Mouse (Mus musculus): ENCODE results near the gene Xylt1. TPM values are rescaled to one million over a fixed set of nuclear protein-coding genes. Genes with fewer than 3 reads are reported as not detected.

Xylt1 gene
- polyA plus RNA-seq, 1 experiment from 2014 or later, result 0.75 TPM

DNA sequence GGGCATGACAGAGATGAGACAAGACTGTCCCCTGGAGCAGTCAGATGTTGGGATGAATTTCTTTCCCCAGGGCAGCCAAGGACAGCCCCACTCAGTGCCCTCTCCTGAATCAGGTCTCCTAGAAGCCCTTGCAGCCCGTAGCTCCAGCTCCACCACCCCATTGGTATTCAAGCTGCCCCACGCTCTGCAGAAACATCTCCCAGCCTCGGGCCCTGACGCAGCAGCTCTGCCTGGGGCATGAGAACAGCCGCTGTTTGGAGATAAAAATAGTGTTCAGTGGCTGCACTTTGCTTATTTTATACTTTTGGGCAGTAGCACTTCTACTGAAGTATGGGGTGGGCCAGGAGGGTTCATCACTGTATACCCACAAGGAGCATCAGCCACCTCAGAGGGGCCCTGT, 144.9 kb downstream of the Xylt1 start:
- Histone ChIP-seq H3K9ac (ENCODE audit: low read length) (no peak overlapping the region), H3K9me3 (ENCODE audit: control insufficient read depth, low read length) (no peaks in the 10 kb centered on the region), H3K27me3 (ENCODE audit: control insufficient read depth, insufficient read depth, low read depth, low read length) (no peaks in the 10 kb centered on the region), H3K27ac (ENCODE audit: low read length) (no peak overlapping the region), H3K4me1 (replicated peaks; ENCODE audit: control insufficient read depth, insufficient read depth, low read length) (no peaks in the 10 kb centered on the region), H3K4me3 (ENCODE audit: low read length) (no peak overlapping the region), H3K36me3 (ENCODE audit: control insufficient read depth, insufficient read depth, low read length) (no peaks in the 10 kb centered on the region), H3K4me2 (ENCODE audit: low read depth, low read length) (no peak overlapping the region)
- no peak for ATAC-seq (ENCODE audit: low read depth)
- WGBS, result 80% methylated on average over 5 of the region's 5 CpGs

DNA sequence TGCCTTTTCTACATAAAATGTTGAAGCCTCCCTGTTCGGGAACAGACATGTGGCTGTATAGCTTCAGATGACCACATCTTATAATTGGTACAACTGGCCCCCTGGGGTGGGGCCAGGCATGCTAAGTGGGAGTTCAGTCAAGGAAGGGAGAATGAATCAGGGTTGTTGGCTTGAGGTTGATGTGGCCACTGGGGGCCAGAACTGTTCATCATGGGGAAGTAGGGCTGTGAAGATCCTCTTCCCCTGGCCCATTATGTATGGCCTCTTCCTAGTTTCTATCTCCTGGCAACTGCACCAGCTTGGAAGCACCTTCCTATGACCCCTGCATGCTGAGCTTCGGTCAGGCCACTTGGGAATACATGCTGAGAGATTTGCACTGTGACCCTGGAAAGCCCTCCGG, 145.8 kb downstream of the Xylt1 start:
- Histone ChIP-seq H3K9ac (ENCODE audit: low read length) (no peak overlapping the region), H3K4me3 (ENCODE audit: low read length) (no peak overlapping the region), H3K4me1 (replicated peaks; ENCODE audit: control insufficient read depth, insufficient read depth, low read length) (no peaks in the 10 kb centered on the region), H3K27me3 (ENCODE audit: control insufficient read depth, insufficient read depth, low read depth, low read length) (no peaks in the 10 kb centered on the region), H3K4me2 (ENCODE audit: low read depth, low read length) (no peak overlapping the region), H3K27ac (ENCODE audit: low read length) (no peak overlapping the region), H3K36me3 (ENCODE audit: control insufficient read depth, insufficient read depth, low read length) (no peaks in the 10 kb centered on the region), H3K9me3 (ENCODE audit: control insufficient read depth, low read length) (no peaks in the 10 kb centered on the region)
- 85% methylated on average over 3 of the region's 3 CpGs for WGBS
- ATAC-seq (ENCODE audit: low read depth), result no peak

DNA sequence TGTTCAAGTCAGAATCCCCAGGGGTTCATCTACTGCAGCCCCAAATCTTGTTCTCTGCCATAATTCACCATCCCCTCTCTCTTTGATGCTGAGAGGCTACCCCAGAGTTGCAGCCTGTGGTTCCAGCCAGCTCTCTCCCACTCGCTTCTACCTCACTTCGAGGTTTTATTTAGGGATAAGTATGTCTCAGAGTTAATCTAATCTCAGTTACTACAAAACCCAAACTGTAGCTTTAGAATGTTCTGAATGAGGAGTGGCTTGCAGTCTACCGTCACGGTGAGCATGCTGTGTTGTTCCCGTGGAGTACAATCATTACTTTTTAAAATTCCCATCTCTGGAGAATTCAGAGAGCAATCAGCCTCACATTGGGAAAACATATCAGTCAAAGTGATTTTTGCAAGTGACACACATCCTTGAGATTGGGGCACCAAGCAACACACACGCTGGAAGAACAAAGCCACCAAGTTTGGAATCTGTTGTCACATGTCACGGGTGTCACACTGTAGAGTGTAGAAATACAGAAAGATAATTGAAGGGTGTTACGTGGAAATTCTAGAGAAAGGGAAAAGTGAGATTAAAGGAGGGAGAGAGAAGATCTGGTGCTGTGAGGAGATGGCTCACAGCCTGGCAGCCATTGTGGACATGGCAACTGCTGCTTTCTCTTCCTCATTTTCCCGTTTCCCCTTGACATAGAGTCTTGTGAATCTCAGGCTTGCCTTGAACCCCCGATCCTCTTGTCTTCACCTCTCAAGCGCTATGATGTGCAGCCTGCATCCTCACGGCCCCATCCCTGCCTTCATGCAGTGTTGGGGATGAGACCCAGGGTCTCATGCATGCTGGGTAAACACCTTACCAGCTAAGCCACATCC, 149.2 kb downstream of the Xylt1 start:
- no peaks in the 10 kb centered on the region for H3K36me3 ChIP-seq (ENCODE audit: control insufficient read depth, insufficient read depth, low read length)
- ATAC-seq (ENCODE audit: low read depth), result no peak
- no peaks in the 10 kb centered on the region for H3K27me3 ChIP-seq (ENCODE audit: control insufficient read depth, insufficient read depth, low read depth, low read length)
- WGBS, result 70% methylated on average over 12 of the region's 12 CpGs
- no peaks in the 10 kb centered on the region for H3K9me3 ChIP-seq (ENCODE audit: control insufficient read depth, low read length)
- H3K9ac ChIP-seq (ENCODE audit: low read length), result no peak overlapping the region
- no peaks in the 10 kb centered on the region; the same call in 1 of the 2 replicates for H3K4me1 ChIP-seq (replicated peaks; ENCODE audit: control insufficient read depth, insufficient read depth, low read length)
- H3K27ac ChIP-seq (ENCODE audit: low read length), result no peak overlapping the region
- no peak overlapping the region for H3K4me2 ChIP-seq (ENCODE audit: low read depth, low read length)
- no peak overlapping the region for H3K4me3 ChIP-seq (ENCODE audit: low read length)

DNA sequence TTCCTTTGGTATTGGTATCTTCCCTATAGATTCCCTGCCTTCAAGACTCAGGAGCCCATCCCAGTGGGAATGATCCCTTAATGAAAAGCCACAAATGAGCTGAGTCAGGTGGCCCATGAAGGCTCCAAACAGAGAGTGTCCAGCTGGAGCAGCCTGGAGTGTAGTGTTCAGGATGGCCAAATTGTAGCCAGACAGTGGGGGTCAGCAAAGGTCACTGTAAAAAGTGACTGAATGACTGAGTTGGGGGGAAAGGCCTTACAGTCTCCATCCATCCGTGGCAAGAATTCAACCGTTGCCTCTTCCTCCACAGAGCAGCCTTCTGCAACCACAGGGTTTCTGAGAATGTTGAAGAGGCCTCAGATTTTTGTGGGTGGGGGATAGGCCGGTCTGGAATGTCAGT, 151.9 kb downstream of the Xylt1 start:
- 14% methylated on average over 3 of the region's 3 CpGs for WGBS
- peak; percentile 12; the same call in 1 of the 2 replicates for ATAC-seq (ENCODE audit: low read depth)

DNA sequence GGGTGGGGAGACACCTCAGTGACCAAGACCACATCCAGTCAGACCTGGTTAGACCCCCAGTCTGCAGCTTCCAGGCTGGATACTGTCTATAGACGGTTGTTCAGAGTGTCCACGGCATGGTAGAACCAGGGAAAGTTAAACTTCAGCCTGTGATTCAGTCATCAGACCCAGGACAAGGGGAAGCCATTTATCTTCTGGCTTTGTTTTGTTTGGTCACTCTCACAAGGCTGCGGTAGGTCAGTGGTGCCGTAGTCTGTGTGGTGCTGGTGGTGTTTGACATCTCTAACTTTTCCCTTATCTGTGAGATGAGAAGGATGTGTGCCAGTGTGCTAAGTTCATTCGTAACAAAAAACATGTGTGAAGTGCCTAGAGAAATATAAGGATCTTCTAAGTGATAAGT, 152.4 kb downstream of the Xylt1 start:
- H3K36me3 ChIP-seq (ENCODE audit: control insufficient read depth, insufficient read depth, low read length), result no peaks in the 10 kb centered on the region
- ATAC-seq (ENCODE audit: low read depth), result 0 out of 2 replicates have a peak, but pooled peaks have one; percentile 15
- no peak overlapping the region for H3K27ac ChIP-seq (ENCODE audit: low read length)
- no peaks in the 10 kb centered on the region for H3K9me3 ChIP-seq (ENCODE audit: control insufficient read depth, low read length)
- 23% methylated on average over 5 of the region's 5 CpGs for WGBS
- no peak overlapping the region for H3K9ac ChIP-seq (ENCODE audit: low read length)
- no peak overlapping the region for H3K4me2 ChIP-seq (ENCODE audit: low read depth, low read length)
- no peak overlapping the region for H3K4me3 ChIP-seq (ENCODE audit: low read length)
- H3K27me3 ChIP-seq (ENCODE audit: control insufficient read depth, insufficient read depth, low read depth, low read length), result no peaks in the 10 kb centered on the region
- H3K4me1 ChIP-seq (replicated peaks; ENCODE audit: control insufficient read depth, insufficient read depth, low read length), result no peaks in the 10 kb centered on the region; the same call in 1 of the 2 replicates

More for the DNA sequence above, 151.9 kb downstream of the Xylt1 start:
- Histone ChIP-seq H3K4me2 (ENCODE audit: low read depth, low read length) (no peak overlapping the region), H3K27me3 (ENCODE audit: control insufficient read depth, insufficient read depth, low read depth, low read length) (no peaks in the 10 kb centered on the region), H3K36me3 (ENCODE audit: control insufficient read depth, insufficient read depth, low read length) (no peaks in the 10 kb centered on the region), H3K4me1 (replicated peaks; ENCODE audit: control insufficient read depth, insufficient read depth, low read length) (no peaks in the 10 kb centered on the region; the same call in 1 of the 2 replicates), H3K27ac (ENCODE audit: low read length) (no peak overlapping the region), H3K4me3 (ENCODE audit: low read length) (no peak overlapping the region), H3K9ac (ENCODE audit: low read length) (no peak overlapping the region), H3K9me3 (ENCODE audit: control insufficient read depth, low read length) (no peaks in the 10 kb centered on the region)

DNA sequence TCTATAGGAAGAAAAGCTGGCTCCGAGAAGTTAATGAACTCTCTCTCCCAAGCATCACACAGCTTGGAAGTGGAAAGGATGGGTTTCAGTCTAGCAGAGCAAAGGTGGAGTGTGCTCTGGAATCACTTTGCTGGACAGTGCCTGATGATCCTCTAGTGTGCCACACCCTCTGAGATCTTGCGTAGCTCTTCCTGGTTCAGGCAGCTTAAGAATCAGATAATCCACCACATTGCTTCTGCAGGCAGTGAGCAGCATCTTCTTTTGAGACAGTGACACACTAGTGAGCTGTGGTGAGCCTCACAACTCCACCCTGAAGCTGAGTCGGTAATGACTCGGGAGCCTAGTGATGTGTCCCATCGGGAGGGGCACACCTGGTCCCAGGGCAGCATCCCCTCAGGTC, 159.2 kb downstream of the Xylt1 start:
- Histone ChIP-seq H3K36me3 (ENCODE audit: control insufficient read depth, insufficient read depth, low read length) (no peaks in the 10 kb centered on the region), H3K27me3 (ENCODE audit: control insufficient read depth, insufficient read depth, low read depth, low read length) (no peaks in the 10 kb centered on the region), H3K4me2 (ENCODE audit: low read depth, low read length) (no peak overlapping the region), H3K4me1 (replicated peaks; ENCODE audit: control insufficient read depth, insufficient read depth, low read length) (no peaks in the 10 kb centered on the region), H3K9ac (ENCODE audit: low read length) (no peak overlapping the region), H3K9me3 (ENCODE audit: control insufficient read depth, low read length) (no peaks in the 10 kb centered on the region), H3K4me3 (ENCODE audit: low read length) (no peak overlapping the region), H3K27ac (ENCODE audit: low read length) (no peak overlapping the region)
- WGBS, result 51% methylated on average over 5 of the region's 5 CpGs
- ATAC-seq (ENCODE audit: low read depth), result no peak

DNA sequence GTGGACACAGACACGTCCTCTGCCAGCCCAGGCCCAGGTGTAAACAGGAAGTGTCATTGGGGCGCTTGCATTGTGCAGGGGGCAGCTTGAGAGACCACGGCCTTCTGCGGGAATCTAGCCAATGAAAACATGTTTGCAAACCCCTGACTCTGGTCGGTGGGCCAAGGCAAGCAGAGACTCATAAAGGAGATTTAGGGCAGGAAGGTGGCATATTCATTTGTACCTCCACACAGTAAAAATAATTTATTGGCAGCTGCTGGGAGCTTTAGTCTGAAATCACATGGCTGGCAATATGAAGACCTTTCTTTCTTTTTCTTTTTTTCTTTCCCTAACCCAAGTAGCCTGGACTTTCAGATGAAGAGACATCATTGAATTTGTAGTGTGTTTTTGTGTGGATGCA, 159.6 kb downstream of the Xylt1 start:
- Histone ChIP-seq H3K27me3 (ENCODE audit: control insufficient read depth, insufficient read depth, low read depth, low read length) (no peaks in the 10 kb centered on the region), H3K4me1 (replicated peaks; ENCODE audit: control insufficient read depth, insufficient read depth, low read length) (no peaks in the 10 kb centered on the region), H3K9me3 (ENCODE audit: control insufficient read depth, low read length) (no peaks in the 10 kb centered on the region), H3K4me3 (ENCODE audit: low read length) (no peak overlapping the region), H3K36me3 (ENCODE audit: control insufficient read depth, insufficient read depth, low read length) (no peaks in the 10 kb centered on the region), H3K4me2 (ENCODE audit: low read depth, low read length) (no peak overlapping the region), H3K9ac (ENCODE audit: low read length) (no peak overlapping the region), H3K27ac (ENCODE audit: low read length) (no peak overlapping the region)
- no peak for ATAC-seq (ENCODE audit: low read depth)
- 23% methylated on average over 5 of the region's 5 CpGs for WGBS

DNA sequence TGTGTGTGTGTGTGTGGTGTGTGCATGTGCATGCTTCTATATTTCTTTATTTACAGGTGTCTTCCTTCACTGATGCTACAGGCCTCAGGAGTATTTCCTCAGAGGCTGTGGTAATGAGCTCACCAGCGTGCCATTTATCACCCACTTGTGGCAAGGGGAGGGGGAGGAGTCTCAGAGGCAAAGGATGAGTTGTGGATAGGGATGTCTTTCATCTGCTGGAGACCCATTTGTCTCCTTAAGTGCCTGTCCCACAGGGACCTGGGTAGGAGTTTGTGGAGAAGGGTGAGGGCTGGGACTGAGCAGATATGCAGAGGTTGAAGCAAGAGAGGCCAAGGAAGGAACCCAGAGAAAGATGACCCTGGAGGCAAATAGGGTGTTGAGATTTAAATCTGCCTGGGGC, 160.3 kb downstream of the Xylt1 start:
- Histone ChIP-seq H3K9ac (ENCODE audit: low read length) (no peak overlapping the region), H3K4me3 (ENCODE audit: low read length) (no peak overlapping the region), H3K27me3 (ENCODE audit: control insufficient read depth, insufficient read depth, low read depth, low read length) (no peaks in the 10 kb centered on the region), H3K4me1 (replicated peaks; ENCODE audit: control insufficient read depth, insufficient read depth, low read length) (no peaks in the 10 kb centered on the region), H3K9me3 (ENCODE audit: control insufficient read depth, low read length) (no peaks in the 10 kb centered on the region), H3K27ac (ENCODE audit: low read length) (no peak overlapping the region), H3K36me3 (ENCODE audit: control insufficient read depth, insufficient read depth, low read length) (no peaks in the 10 kb centered on the region), H3K4me2 (ENCODE audit: low read depth, low read length) (no peak overlapping the region)
- WGBS, result 21% methylated on average over 1 of the region's 1 CpGs
- ATAC-seq (ENCODE audit: low read depth), result no peak

DNA sequence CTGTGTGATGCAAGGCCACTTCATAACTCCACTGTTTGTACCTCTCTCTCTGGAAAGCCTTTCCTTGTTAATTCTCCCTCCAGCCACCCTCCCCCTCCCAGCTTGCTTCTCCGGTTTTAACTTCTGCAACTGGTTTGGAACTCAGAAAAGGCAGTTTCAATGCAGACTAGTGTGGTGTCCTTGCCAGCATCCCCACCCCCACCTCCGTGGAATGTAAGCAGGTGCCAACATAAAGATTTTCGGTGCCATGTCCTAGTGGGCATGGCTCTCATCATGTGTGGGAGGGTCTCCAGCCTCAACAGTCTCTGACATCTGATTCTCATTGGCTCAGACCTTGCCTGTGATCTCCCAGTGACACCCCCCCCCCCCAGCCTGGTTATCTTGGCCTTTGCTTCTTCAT, 160.9 kb downstream of the Xylt1 start:
- H3K4me2 ChIP-seq (ENCODE audit: low read depth, low read length), result no peak overlapping the region
- H3K27ac ChIP-seq (ENCODE audit: low read length), result no peak overlapping the region
- no peaks in the 10 kb centered on the region for H3K36me3 ChIP-seq (ENCODE audit: control insufficient read depth, insufficient read depth, low read length)
- H3K4me1 ChIP-seq (replicated peaks; ENCODE audit: control insufficient read depth, insufficient read depth, low read length), result no peaks in the 10 kb centered on the region
- H3K27me3 ChIP-seq (ENCODE audit: control insufficient read depth, insufficient read depth, low read depth, low read length), result no peaks in the 10 kb centered on the region
- H3K9ac ChIP-seq (ENCODE audit: low read length), result no peak overlapping the region
- H3K4me3 ChIP-seq (ENCODE audit: low read length), result no peak overlapping the region
- 58% methylated on average over 3 of the region's 3 CpGs for WGBS
- H3K9me3 ChIP-seq (ENCODE audit: control insufficient read depth, low read length), result no peaks in the 10 kb centered on the region
- ATAC-seq (ENCODE audit: low read depth), result no peak

Data from lung, embryonic 16.5 days (tissue).